Mouse (Mus musculus) layer of hippocampus, adult 11-12 months (tissue): ENCODE results near the gene Disc1.
A peak's percentile ranks its signal among the peaks of the same experiment; 100 is the strongest.

Experiments
- DNase-seq: peaks from one replicate; pipeline ENCODE4 v3.0.0; 2022; ENCODE audit warnings: low spot score

Gene Disc1

DNA sequence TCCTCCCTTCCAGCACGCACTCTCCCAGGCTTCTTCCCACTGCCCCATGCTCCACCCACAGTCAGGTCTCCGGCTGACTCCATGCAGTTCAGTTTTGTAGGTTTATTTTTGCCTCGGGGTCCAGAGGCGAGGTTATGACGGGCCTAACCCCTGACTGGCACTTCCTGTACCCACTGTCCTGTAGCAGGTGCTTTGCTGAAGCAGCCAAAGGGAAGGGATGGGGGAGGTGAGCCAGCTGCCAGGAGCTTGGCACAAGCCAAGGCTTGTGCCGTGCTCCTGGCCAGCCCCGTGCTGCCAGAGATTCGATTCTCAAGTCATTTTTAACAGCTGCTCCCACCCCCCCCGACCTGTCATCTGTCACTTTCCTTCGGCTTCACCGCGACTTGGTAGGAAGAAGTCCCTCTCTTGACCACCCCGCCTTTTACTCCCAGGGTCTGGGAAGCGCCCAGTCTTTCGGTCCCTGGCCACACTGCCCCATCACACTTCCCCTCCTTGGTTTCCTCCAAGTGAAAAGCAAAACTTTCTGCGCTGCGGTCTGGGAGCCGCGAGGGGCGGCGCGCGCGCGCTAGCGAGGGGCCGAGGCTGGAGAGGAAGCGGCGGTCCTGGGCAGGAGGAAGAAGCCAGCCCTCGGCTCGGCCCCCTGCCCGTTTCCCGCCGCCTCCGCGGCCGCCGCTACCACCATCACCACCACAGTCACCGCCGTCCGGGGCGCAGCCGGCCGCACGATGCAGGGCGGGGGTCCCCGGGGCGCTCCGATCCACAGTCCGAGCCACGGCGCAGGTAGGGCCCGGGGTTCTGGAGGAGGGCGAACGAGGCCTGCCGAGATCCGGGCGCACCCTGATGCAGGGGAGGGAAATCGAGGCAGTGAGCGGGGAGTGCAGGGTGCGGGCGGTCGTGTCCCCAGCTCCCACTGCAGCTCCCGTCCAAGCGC lies at the start of gene Disc1:
Gene Disc1, plus strand, starts transcription at position 691 of the 931 bp plus-strand sequence.
- DNase-seq = peak; percentile 52

DNA sequence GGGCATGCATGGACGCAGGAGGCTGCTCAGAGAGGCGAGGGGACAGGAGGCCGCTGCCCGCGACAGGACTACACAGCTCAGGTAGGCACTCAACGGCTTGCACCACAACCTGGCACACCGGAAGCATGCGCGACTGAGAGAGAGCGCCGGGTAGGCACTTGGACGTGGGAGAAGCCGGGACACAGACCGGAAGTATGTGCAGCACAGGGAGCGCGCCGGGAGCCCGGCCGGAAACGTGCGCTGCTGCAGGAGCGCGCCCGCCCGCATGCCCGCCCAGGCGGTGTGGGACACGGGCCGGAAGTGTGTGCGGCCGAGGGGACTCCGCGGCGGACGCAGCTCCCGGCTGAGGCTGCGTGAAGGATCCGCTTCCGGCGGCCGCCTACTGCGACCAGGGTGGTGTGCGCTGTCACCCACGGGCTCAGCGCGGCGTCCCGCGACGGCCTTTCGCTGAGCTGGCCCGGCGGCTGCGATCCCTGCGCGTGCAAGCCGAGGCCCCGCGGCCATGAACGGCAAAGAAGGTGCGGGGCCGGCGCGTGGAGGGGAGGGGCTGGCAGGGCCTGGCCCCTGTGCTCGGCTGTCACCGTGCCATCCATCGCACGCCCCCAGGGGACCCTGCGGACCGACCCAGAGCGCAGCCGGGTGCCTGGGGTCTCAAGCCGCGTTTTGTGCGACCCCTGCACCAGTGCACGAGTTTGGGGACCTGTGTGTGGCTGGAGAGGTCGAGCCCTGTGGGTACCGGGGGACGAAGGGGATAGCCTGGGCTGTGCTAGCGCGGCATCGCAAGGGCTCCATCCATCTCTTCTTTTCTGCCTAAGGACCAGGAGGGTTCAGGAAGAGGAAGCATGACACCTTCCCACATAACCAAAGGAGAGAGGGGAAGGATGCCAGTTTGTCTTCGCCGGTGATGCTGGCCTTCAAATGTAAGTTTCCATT lies 41.0 kb upstream of the Disc1 start, which contains the start of gene Tsnax:
Gene Tsnax, plus strand, starts transcription at position 303 of the 933 bp plus-strand sequence.
- DNase-seq = peak; percentile 93

DNA sequence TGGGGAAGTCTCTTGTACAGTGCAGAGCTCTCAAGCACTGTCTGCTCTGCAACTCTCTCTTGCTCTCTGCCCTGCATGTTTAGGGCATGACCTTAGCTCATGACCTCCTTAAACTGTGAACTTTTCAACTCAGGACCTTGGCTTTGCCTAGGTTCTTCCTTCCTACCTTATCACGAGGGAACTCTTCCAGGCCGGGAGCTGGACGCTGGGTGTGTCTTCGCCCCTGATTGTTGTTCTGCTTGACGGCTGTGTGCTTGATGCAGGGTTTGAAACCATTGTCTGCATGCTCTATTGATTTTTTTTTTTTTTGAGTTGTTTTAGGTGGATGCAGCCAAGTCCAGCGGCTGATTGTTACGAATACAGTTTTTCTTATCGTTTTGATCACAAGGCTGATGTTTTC lies 29.9 kb upstream of the Disc1 start:
- no peak for DNase-seq

DNA sequence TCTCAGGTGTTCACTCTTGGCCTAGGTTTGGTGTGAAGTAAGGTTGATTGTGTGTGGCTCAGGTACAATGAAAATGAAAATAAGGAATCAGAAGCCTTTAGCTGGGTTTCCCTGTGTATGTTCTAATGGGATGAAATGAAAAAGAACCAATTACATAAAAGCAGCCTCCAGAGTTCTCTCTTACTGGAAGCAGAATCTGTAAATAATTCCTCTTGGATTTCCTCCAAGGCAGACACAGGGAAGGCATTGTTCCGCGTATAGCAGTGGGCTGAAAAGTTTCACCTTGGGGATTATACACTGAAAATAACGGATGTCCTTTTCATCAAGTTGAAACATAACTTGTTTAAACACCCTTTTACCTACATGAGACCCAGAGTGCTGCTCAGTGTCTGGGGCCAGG lies 26.8 kb upstream of the Disc1 start:
- DNase-seq = no peak

DNA sequence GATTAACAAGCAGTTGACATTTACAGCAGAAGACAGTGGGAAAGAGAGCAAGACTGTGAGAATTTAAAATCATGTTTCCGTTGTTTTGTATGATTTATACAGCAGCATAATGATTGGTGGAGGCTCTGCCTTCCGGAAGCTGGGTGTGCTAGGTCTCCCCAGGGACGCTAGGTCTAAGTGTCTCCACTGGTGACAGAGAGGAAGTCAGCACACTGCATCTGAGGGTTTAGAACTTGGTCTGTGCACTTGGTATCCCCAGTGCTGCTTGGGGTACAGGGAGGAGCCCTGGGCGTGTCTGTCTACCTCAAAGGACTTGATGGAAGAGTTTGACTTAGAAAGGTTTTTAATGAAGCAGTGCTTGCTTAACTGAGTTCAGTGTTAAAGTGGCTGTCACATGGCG lies 25.2 kb upstream of the Disc1 start:
- no peak for DNase-seq

DNA sequence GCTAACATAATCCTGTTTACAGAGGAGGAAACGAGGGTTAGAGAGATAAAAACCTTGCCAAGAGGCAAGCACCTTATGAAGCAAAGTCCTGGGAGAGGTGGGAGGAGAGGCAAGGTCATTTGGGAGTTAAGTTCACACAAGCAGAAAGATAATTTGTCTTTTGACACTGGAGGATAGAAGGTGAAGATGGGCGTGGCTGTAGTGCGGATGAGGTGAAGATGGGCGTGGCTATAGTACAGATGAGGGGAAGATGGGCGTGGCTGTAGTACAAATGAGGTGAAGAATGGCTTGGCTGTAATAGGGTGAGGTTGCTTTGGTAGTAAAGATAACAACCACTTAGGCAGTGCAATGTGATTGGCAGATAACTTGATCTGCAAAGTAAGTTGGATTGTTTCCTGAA lies 22.7 kb upstream of the Disc1 start:
- DNase-seq = no peak

DNA sequence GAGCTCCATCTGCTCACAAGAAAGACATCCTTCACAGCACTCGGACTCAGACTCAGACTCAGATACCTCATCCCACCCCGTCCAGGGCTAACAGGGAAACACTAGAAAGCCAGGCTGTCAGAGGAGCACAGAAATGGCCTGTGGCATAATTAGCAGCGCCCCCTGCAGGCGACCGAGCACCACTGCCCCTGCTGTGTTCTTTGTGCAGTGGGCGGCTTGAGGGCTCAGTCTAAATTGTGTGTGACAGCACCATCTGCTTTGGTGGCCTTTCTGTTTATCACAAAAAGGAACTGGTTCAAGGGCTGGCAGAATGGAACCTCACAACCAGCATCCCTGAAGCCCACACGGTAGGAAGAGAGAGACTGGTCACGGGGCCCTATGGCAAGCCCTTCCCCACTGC lies 19.3 kb upstream of the Disc1 start:
- peak; percentile 62 for DNase-seq

DNA sequence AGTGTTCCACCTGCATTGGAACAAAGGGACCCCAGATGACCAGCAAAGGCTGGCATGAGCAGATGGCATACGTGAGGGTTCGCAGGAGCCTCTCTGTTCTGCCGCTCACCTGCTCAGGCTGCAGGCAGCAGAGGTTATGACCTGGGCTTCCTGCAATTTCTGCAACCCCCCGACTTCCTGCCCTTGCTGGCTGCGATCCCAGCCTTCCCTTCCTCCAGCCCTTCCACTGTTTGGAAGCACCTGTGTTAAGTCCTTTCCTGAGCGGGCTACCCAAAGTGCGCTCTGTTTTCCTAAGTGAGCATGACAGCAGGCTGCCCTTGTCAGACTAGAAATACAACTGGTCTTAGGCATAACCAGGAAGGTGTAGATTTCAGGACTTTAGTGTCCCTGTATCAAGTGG lies 16.9 kb upstream of the Disc1 start:
- no peak for DNase-seq

DNA sequence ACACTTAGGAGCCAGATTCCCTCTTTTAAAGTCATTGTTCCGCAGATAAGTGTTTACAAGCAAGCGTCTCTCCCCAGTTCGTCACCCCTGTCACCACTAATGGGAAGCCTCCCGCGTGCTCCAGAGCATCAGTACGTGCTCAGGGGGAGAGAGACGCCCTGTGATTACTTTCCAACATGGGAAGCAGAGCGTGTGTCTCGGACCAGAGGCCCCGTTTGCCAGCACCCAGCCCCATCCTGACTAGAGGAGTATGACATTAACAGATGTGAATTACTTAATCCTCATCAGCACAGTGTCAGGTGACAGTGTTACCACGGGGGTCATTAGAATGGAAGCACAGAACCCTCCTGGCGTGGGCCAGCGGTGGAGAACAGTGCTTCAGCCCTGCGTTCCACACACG lies 15.3 kb upstream of the Disc1 start:
- no peak for DNase-seq

DNA sequence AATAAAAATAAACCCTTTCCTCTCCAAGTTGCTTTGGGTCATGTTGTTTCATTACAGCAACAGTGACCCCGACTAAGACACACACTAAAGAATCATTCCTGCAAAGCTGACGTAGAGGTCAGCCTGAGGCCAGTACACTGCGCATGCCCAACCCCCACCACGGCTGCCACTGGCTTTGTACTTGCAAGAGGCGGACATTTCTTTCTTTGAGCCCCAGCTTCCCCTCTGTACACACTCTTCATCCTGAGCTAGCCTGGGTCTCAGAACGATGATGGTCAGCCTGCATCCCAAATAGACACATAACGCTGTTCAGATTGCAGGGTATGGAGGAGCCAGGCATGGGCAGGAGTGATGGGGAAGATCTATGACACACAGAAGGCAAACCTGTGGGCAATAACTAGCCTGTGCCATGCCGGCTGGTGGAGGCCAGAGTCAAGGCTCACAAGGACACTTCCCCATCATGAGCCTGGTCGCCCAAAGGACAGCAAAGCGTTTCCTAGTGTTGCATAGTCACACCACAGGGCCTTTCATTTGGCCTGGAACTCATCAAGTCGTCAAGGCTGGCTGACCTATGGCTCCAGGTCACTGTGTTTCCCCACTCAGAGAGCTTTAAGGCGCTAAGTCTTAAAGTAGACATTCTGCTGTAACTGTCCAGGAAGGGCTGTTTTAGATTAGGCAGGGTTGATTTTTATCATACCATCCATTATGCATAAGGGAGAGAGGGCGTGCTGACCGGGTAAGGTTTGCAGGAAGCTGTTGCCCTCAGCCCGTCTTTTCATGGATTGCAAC lies 13.2 kb upstream of the Disc1 start:
- DNase-seq = no peak

DNA sequence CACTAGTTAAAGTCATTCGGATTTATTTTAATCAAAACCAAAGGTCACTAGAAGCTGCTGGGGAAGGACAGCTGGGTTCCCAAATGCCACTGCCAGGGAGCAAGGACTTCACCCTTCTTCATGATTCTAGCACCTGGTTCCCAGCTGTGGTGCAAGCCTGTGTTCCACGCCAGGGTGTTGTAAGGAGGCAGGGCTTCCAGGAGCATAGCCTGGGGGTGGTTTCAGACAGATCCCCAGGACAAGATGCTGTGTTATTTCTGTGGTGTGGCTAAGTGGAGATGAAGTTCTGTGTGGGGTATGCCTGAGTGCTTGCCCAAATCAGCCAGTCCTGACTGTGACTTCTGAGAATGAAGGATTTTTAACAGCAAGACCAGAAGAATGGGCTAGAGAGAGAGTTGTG lies 12.5 kb upstream of the Disc1 start:
- no peak for DNase-seq

DNA sequence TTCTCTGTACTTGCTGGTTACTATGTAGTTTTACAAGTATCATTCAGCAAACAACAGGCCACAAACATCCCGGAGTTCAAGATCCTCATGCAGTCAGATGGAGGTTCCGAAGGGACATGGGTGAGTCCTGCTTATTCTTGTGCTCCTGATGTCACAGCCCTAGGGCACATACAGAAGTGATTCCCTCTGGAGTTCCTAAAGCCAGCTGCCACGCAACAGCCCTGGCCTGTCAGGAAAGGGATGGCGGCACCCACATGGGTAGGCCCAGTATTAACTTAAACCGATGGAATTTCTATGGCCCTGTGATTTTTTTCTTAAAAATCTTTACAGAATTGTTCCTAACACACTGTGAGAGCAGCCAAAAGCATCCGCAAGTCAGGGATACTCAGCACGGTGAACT lies 10.6 kb upstream of the Disc1 start:
- DNase-seq = no peak

DNA sequence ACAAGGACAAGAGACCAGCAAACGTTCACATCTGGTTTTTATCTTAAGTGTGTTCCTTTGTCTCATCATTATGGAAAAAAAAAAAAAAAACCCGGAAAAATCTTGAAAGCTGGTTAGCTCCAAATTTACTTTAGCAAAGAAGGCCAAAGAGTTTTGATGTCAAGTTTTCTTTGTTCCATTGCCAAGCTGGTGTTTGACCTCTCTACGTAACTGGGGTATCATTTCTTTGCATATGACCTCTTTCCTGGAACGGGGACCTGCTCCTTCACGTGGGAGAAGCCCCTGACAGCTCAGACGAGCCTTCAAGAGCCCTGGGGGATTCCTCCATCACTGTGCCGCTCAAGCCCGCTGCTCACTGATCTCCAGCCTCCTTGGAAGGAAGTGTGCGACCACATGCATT lies 10.1 kb upstream of the Disc1 start:
- no peak for DNase-seq

DNA sequence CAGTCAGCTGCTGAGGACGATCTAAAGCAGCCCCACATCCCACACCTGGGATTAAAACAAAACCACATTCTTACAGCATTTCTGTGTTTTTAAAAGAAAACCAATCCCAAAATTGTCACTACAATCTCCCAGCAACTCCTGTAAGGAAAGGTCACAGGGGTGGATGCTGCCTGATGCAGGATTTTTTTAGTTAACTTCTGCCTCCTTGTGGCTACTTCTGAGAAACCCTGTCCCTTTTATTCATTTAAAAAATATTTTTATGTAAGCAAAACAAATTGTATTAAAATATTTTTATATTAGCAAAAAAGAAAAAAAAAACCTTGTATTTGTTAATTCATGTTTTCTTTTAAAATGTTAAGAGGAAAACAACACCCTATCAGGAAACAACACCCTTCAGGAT lies 8.2 kb upstream of the Disc1 start:
- no peak for DNase-seq

DNA sequence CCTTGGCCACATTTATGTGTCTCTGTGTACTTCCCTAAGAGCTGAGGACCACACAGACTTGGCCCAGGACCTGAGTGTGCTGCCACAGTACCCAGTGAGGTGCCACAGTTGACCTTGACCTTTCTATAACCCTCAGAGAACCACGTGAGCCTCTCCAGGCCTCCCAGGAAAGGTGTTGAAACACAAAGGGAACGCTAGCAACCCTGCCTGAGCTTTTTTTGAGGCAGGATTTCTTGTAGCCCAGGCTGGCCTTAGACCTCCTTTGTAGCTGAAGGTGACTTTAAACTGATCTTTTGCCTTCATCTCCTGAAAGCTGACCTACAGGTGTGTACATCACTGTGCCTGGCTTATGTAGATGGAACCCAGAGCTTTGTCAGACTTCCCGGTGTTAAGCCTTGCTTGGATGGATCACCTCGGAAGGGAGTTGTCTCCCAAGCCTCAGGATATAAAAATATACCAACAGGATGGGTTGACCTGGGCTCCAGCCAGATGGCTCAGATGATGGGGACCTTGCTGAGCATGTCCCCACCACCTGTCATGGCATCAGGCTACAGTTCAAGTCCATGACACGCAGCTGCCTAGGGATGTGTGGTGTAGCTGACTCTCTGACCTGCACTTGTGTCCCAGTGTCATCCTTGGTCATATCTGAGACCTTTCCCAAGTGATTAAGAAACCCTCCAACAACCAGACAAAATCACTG lies 4.8 kb upstream of the Disc1 start:
- DNase-seq = no peak

DNA sequence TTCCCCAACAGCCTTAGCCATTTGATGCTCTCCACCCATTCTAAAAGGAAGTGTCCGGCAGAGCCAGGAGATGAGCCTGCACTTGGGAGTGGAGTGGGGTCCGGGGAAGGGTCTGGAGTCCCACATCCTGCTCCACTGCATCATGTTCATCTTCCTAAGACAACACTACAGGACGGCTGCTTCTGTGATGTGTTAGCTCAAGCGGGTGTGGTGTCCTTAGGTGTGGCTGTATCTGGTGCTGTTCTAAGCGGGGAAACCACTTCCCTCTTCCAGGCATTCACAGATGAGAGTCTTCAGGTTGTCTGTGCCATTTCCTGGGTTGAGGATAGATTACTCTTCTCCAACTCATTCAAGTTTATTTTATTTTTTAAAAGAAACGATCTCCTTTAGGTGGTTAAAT lies 4.2 kb upstream of the Disc1 start:
- DNase-seq = no peak

DNA sequence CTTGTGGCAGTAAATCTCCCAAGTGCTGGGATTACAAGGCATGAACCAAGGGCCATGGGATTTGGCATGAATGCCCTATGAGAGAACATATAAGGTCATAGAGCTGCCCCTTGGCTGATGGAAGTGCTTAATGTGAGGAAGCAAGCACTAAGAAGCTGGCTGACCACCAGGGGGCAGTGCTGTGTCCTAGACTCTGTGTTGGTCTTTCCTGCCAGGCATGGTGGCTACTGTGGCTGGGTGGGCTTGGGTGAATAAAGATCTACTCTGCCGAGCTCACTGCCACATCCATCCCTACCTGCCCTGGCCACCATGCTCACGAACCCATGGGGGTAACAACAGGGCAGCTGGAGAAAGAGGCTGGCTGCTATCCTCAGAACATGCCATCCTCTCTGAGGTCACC lies 2.0 kb upstream of the Disc1 start:
- peak; percentile 81 for DNase-seq

DNA sequence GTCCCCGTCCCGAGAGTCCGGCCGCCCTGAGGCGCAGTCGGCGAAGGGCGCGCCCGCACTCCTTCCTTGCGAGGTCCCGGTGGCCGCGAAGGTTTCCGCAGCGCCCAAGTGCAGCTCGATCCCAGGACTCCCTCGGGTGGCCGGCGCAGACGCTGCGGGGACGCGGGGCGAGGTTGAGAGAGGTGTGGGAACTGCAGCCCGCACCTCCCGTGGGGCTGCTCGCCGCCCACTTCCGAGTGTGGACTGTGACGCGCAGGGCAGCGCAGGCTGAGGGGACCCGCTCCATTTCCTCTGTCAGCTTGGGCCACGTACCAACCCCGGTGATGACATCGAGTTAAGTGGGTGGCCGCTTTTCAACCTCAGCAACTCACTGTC lies 428 bp downstream of the Disc1 start:
- DNase-seq = peak; percentile 45

DNA sequence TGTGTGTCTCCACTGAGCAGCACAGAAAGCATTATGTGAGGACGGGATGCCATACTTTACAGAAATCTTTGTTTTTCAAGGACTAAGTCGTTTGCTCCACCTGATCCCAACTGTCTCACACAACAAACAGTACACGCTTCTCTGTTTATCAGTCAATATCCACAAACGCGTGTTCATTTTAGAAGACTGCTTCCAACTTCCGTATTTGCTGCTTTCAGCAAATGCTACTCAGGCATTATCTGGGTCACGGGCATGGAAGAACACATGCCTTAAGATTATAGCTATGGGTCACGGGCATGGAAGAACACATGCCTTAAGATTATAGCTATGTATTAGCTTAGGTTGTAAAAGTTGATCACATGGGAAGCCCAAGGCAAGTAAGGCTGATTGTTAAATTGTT lies 6.9 kb downstream of the Disc1 start:
- DNase-seq = no peak

DNA sequence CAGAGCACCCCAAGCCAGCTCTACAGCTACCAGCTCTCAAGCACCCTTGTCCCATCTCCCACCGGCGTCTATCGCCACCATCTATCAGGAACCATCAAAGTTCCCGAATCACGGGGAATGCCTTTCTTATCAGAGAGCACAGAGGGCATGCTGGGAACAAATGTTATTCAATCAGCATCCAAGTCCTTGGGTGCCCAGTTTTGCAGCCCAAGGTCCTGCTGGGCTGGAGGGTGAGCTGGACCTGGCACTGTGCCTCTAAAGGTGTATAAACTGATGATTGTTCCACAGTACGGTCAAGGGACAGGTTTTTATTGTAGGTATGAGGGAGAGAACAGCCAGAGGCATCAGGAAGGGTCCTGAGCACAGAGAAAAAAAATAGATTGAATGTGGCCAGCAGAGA lies 11.6 kb downstream of the Disc1 start:
- no peak for DNase-seq

DNA sequence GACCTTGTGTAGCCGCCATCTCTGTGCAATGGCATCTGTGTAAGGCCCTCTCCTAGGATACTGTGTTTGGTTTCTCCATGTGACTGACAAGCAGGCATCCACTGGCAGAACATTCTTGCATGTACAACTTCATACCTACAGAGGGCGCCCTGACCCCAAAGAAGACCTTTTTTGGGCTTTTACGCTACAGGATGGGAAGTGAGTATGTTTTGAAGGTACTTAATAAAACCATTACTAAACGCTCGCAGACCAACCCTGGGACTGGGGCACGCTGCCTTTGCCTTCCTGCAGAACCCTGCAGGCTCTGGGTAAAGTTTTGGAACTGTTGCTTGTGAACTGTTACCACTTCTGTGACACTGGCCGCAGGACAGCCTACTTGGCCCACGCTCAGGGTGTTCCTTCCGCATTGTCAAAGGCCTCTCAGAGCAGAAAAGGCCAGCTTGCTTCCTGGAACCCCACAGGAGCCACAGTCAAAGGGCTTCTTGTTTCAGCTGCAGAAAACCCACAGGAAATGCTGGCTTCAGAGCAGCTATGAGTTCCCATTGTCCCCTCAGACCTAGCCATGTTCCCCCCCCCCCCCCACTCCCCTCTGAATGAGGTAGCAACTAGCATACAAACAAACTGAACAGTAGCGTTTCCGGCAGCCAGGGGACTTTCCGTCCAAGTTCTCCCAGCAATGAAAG lies 13.1 kb downstream of the Disc1 start:
- DNase-seq = peak; percentile 86
